Mouse (Mus musculus): Measurements from ENCODE around the gene D11Wsu47e. TPM values are rescaled to one million over a fixed set of nuclear protein-coding genes. Genes with fewer than 3 reads are reported as not detected.
"Not testable (repeated sequence)": the region's sequence is repeated elsewhere in the genome, so short reads cannot be mapped to it uniquely, and the experiment has no call there.

D11Wsu47e gene
- polyA plus RNA-seq, 1 experiment from 2014 or later: 21.3 TPM

- Histone ChIP-seq H3K9ac (replicated peaks; ENCODE audit: low read depth, low read length) (no peak overlapping the region), H3K4me1 (ENCODE audit: control insufficient read depth, insufficient read depth, low read length) (no peaks in the 10 kb centered on the region), H3K36me3 (ENCODE audit: control insufficient read depth, insufficient read depth, low read length) (peaks cover 83% of the 10 kb centered on the region), H3K9me3 (ENCODE audit: control insufficient read depth, low read depth, low read length) (no peaks in the 10 kb centered on the region), H3K27me3 (ENCODE audit: control insufficient read depth, insufficient read depth, low read length) (no peaks in the 10 kb centered on the region), H3K4me2 (replicated peaks; ENCODE audit: low read depth, low read length) (no peak overlapping the region), H3K27ac (ENCODE audit: low read length) (no peak overlapping the region), H3K4me3 (ENCODE audit: low read depth, low read length) (no peak overlapping the region)
- ATAC-seq (ENCODE audit: insufficient number of reproducible peaks, insufficient read depth, low FRiP score, low read depth): no peak
- WGBS: 75% methylated on average over 4 of the region's 4 CpGs
Measured at GRCm38 (mm10) chr11:113658763-113659162, 25.4 kb upstream of the D11Wsu47e start.

- WGBS: 97% methylated on average over 3 of the region's 3 CpGs
- H3K4me2 ChIP-seq (replicated peaks; ENCODE audit: low read depth, low read length); H3K27me3 ChIP-seq (ENCODE audit: control insufficient read depth, insufficient read depth, low read length); H3K27ac ChIP-seq (ENCODE audit: low read length); ATAC-seq (ENCODE audit: insufficient number of reproducible peaks, insufficient read depth, low FRiP score, low read depth); H3K4me3 ChIP-seq (ENCODE audit: low read depth, low read length); H3K4me1 ChIP-seq (ENCODE audit: control insufficient read depth, insufficient read depth, low read length); H3K9ac ChIP-seq (replicated peaks; ENCODE audit: low read depth, low read length); H3K9me3 ChIP-seq (ENCODE audit: control insufficient read depth, low read depth, low read length): not testable (repeated sequence)
- H3K36me3 ChIP-seq (ENCODE audit: control insufficient read depth, insufficient read depth, low read length): peaks cover 74% of the 10 kb centered on the region
Measured at GRCm38 (mm10) chr11:113660213-113660612, 24.0 kb upstream of the D11Wsu47e start.

- no peaks in the 10 kb centered on the region for H3K9me3 ChIP-seq (ENCODE audit: control insufficient read depth, low read depth, low read length)
- H3K36me3 ChIP-seq (ENCODE audit: control insufficient read depth, insufficient read depth, low read length): peaks cover 69% of the 10 kb centered on the region
- no peak overlapping the region for H3K4me3 ChIP-seq (ENCODE audit: low read depth, low read length)
- ATAC-seq (ENCODE audit: insufficient number of reproducible peaks, insufficient read depth, low FRiP score, low read depth): no peak
- no peaks in the 10 kb centered on the region for H3K27me3 ChIP-seq (ENCODE audit: control insufficient read depth, insufficient read depth, low read length)
- no peaks in the 10 kb centered on the region for H3K4me1 ChIP-seq (ENCODE audit: control insufficient read depth, insufficient read depth, low read length)
- no peak overlapping the region for H3K27ac ChIP-seq (ENCODE audit: low read length)
- H3K4me2 ChIP-seq (replicated peaks; ENCODE audit: low read depth, low read length): no peak overlapping the region
- WGBS: 98% methylated on average over 11 of the region's 11 CpGs
- H3K9ac ChIP-seq (replicated peaks; ENCODE audit: low read depth, low read length): no peak overlapping the region
Measured at GRCm38 (mm10) chr11:113660940-113661339, 23.3 kb upstream of the D11Wsu47e start.

- Histone ChIP-seq H3K4me1 (ENCODE audit: control insufficient read depth, insufficient read depth, low read length) (peaks cover 5% of the 10 kb centered on the region; the same call in 1 of the 2 replicates), H3K9ac (replicated peaks; ENCODE audit: low read depth, low read length) (no peak overlapping the region), H3K4me2 (replicated peaks; ENCODE audit: low read depth, low read length) (no peak overlapping the region), H3K9me3 (ENCODE audit: control insufficient read depth, low read depth, low read length) (no peaks in the 10 kb centered on the region), H3K27me3 (ENCODE audit: control insufficient read depth, insufficient read depth, low read length) (no peaks in the 10 kb centered on the region), H3K27ac (ENCODE audit: low read length) (no peak overlapping the region), H3K36me3 (ENCODE audit: control insufficient read depth, insufficient read depth, low read length) (peaks cover 59% of the 10 kb centered on the region), H3K4me3 (ENCODE audit: low read depth, low read length) (no peak overlapping the region)
- WGBS: 90% methylated on average over 18 of the region's 18 CpGs
- ATAC-seq (ENCODE audit: insufficient number of reproducible peaks, insufficient read depth, low FRiP score, low read depth): no peak
Measured at GRCm38 (mm10) chr11:113661835-113662351, 22.3 kb upstream of the D11Wsu47e start.

- Histone ChIP-seq H3K4me1 (ENCODE audit: control insufficient read depth, insufficient read depth, low read length) (peaks cover 14% of the 10 kb centered on the region; the same call in 1 of the 2 replicates), H3K9ac (replicated peaks; ENCODE audit: low read depth, low read length) (no peak overlapping the region), H3K27me3 (ENCODE audit: control insufficient read depth, insufficient read depth, low read length) (no peaks in the 10 kb centered on the region), H3K4me3 (ENCODE audit: low read depth, low read length) (no peak overlapping the region), H3K4me2 (replicated peaks; ENCODE audit: low read depth, low read length) (no peak overlapping the region), H3K36me3 (ENCODE audit: control insufficient read depth, insufficient read depth, low read length) (peaks cover 37% of the 10 kb centered on the region), H3K9me3 (ENCODE audit: control insufficient read depth, low read depth, low read length) (no peaks in the 10 kb centered on the region), H3K27ac (ENCODE audit: low read length) (no peak overlapping the region)
- no peak for ATAC-seq (ENCODE audit: insufficient number of reproducible peaks, insufficient read depth, low FRiP score, low read depth)
- 76% methylated on average over 2 of the region's 2 CpGs for WGBS
Measured at GRCm38 (mm10) chr11:113664279-113664678, 19.9 kb upstream of the D11Wsu47e start.

GRCm38 (mm10) chr11:113666205-113666604 is 18.0 kb upstream of the D11Wsu47e start:
- Histone ChIP-seq H3K27me3 (ENCODE audit: control insufficient read depth, insufficient read depth, low read length) (no peaks in the 10 kb centered on the region), H3K4me1 (ENCODE audit: control insufficient read depth, insufficient read depth, low read length) (peaks cover 14% of the 10 kb centered on the region; the same call in 1 of the 2 replicates), H3K36me3 (ENCODE audit: control insufficient read depth, insufficient read depth, low read length) (peaks cover 21% of the 10 kb centered on the region), H3K4me2 (replicated peaks; ENCODE audit: low read depth, low read length) (no peak overlapping the region), H3K9me3 (ENCODE audit: control insufficient read depth, low read depth, low read length) (no peaks in the 10 kb centered on the region), H3K27ac (ENCODE audit: low read length) (peak overlapping the region; percentile 58; the same call in 1 of the 2 replicates), H3K9ac (replicated peaks; ENCODE audit: low read depth, low read length) (no peak overlapping the region), H3K4me3 (ENCODE audit: low read depth, low read length) (no peak overlapping the region)
- 55% methylated on average over 6 of the region's 6 CpGs for WGBS
- ATAC-seq (ENCODE audit: insufficient number of reproducible peaks, insufficient read depth, low FRiP score, low read depth): no peak

- H3K4me3 ChIP-seq (ENCODE audit: low read depth, low read length): no peak overlapping the region
- no peak overlapping the region for H3K9ac ChIP-seq (replicated peaks; ENCODE audit: low read depth, low read length)
- H3K36me3 ChIP-seq (ENCODE audit: control insufficient read depth, insufficient read depth, low read length): peaks cover 20% of the 10 kb centered on the region
- no peaks in the 10 kb centered on the region for H3K9me3 ChIP-seq (ENCODE audit: control insufficient read depth, low read depth, low read length)
- H3K4me1 ChIP-seq (ENCODE audit: control insufficient read depth, insufficient read depth, low read length): peaks cover 14% of the 10 kb centered on the region; the same call in 1 of the 2 replicates
- WGBS: 52% methylated on average over 10 of the region's 10 CpGs
- peak; percentile 35; the same call in 1 of the 2 replicates for ATAC-seq (ENCODE audit: insufficient number of reproducible peaks, insufficient read depth, low FRiP score, low read depth)
- H3K27ac ChIP-seq (ENCODE audit: low read length): peak overlapping the region; percentile 58; the same call in 1 of the 2 replicates
- no peaks in the 10 kb centered on the region for H3K27me3 ChIP-seq (ENCODE audit: control insufficient read depth, insufficient read depth, low read length)
- no peak overlapping the region for H3K4me2 ChIP-seq (replicated peaks; ENCODE audit: low read depth, low read length)
Measured at GRCm38 (mm10) chr11:113666648-113667047, 17.6 kb upstream of the D11Wsu47e start.

GRCm38 (mm10) chr11:113667122-113667521 is 17.1 kb upstream of the D11Wsu47e start:
- peak; percentile 59; the same call in 1 of the 2 replicates for ATAC-seq (ENCODE audit: insufficient number of reproducible peaks, insufficient read depth, low FRiP score, low read depth)
- peak overlapping the region; percentile 58; the same call in 1 of the 2 replicates for H3K27ac ChIP-seq (ENCODE audit: low read length)
- no peak overlapping the region for H3K4me2 ChIP-seq (replicated peaks; ENCODE audit: low read depth, low read length)
- no peaks in the 10 kb centered on the region for H3K9me3 ChIP-seq (ENCODE audit: control insufficient read depth, low read depth, low read length)
- peaks cover 14% of the 10 kb centered on the region; the same call in 1 of the 2 replicates for H3K4me1 ChIP-seq (ENCODE audit: control insufficient read depth, insufficient read depth, low read length)
- no peaks in the 10 kb centered on the region for H3K27me3 ChIP-seq (ENCODE audit: control insufficient read depth, insufficient read depth, low read length)
- no peak overlapping the region for H3K9ac ChIP-seq (replicated peaks; ENCODE audit: low read depth, low read length)
- WGBS: 64% methylated on average over 2 of the region's 2 CpGs
- H3K4me3 ChIP-seq (ENCODE audit: low read depth, low read length): no peak overlapping the region
- H3K36me3 ChIP-seq (ENCODE audit: control insufficient read depth, insufficient read depth, low read length): peaks cover 17% of the 10 kb centered on the region

GRCm38 (mm10) chr11:113667704-113668103 is 16.5 kb upstream of the D11Wsu47e start:
- WGBS: 67% methylated on average over 4 of the region's 4 CpGs
- no peak for ATAC-seq (ENCODE audit: insufficient number of reproducible peaks, insufficient read depth, low FRiP score, low read depth)
- Histone ChIP-seq H3K9me3 (ENCODE audit: control insufficient read depth, low read depth, low read length) (no peaks in the 10 kb centered on the region), H3K4me3 (ENCODE audit: low read depth, low read length) (no peak overlapping the region), H3K27ac (ENCODE audit: low read length) (peak overlapping the region; percentile 0; the same call in 1 of the 2 replicates), H3K9ac (replicated peaks; ENCODE audit: low read depth, low read length) (no peak overlapping the region), H3K27me3 (ENCODE audit: control insufficient read depth, insufficient read depth, low read length) (no peaks in the 10 kb centered on the region), H3K4me2 (replicated peaks; ENCODE audit: low read depth, low read length) (no peak overlapping the region), H3K4me1 (ENCODE audit: control insufficient read depth, insufficient read depth, low read length) (peaks cover 14% of the 10 kb centered on the region; the same call in 1 of the 2 replicates), H3K36me3 (ENCODE audit: control insufficient read depth, insufficient read depth, low read length) (peaks cover 14% of the 10 kb centered on the region)
